Mouse (Mus musculus): Measurements from ENCODE around the gene Tnfrsf18. TPM values are rescaled to one million over a fixed set of nuclear protein-coding genes. Genes with fewer than 3 reads are reported as not detected.

Gene Tnfrsf18
- total RNA-seq, 2 experiments from 2014 or later: not detected

- no peak for DNase-seq (ENCODE audit: low spot score in 2 of 2)
- intact Hi-C loops (cut with DNase I): no loop called here
These were observed 39.4 kb downstream of the Tnfrsf18 start for GRCm38 (mm10) chr4:156065156-156065894.

- DNase-seq (ENCODE audit: low spot score in 2 of 2): no peak
- intact Hi-C loops (cut with DNase I): no loop called here
These were observed 41.4 kb downstream of the Tnfrsf18 start for GRCm38 (mm10) chr4:156067256-156067949.

GRCm38 (mm10) chr4:156069701-156070100, 43.7 kb downstream of the Tnfrsf18 start:
- intact Hi-C loops (cut with DNase I): no loop called here
- no peak for DNase-seq (ENCODE audit: low spot score in 2 of 2)

- intact Hi-C loops (cut with DNase I): no loop called here
- DNase-seq (ENCODE audit: low spot score in 2 of 2): no peak
These were observed 44.3 kb downstream of the Tnfrsf18 start for GRCm38 (mm10) chr4:156070276-156070675.

GRCm38 (mm10) chr4:156070716-156071115, 44.8 kb downstream of the Tnfrsf18 start:
- intact Hi-C loops (cut with DNase I): no loop called here

GRCm38 (mm10) chr4:156076911-156077382, 51.0 kb downstream of the Tnfrsf18 start:
- intact Hi-C loops (cut with DNase I): no loop called here
- no peak for DNase-seq (ENCODE audit: low spot score in 2 of 2)

More at GRCm38 (mm10) chr4:156070716-156071115, 44.8 kb downstream of the Tnfrsf18 start:
- no peak for DNase-seq (ENCODE audit: low spot score in 2 of 2)

GRCm38 (mm10) chr4:156077499-156078301, 51.7 kb downstream of the Tnfrsf18 start:
- no peak for DNase-seq (ENCODE audit: low spot score in 2 of 2)
- intact Hi-C loops (cut with DNase I): no loop called here

Small RNA genes within 50 kb of the gene (microRNA-seq; reads per million reads assigned to microRNA genes)
- 2.0 to 4.7 reads per million in 2 experiments for gene Mir200a
- 16.5 to 78.5 reads per million in 2 experiments for gene Mir200b
- gene Mir429: 35.6 to 67.3 reads per million in 2 experiments

Other genes starting within 250 kb of the Tnfrsf18 start
- gene Tmem88b, start 240.3 kb upstream of the Tnfrsf18 start, total RNA-seq (2021): 10 to 100 TPM; 16.8 to 20.7 TPM
- gene Ankrd65, start 235.7 kb upstream of the Tnfrsf18 start, total RNA-seq (2021): not detected
- 10 to 100 TPM; 93.9 to 97.9 TPM for gene Mrpl20, start 223.3 kb upstream of the Tnfrsf18 start, total RNA-seq (2021)
- gene Ccnl2, start 213.7 kb upstream of the Tnfrsf18 start, total RNA-seq (2021): 10 to 100 TPM; 65.7 to 78.1 TPM
- gene Aurkaip1, start 194.9 kb upstream of the Tnfrsf18 start, total RNA-seq (2021): 100 to 1,000 TPM in 1 of 2 experiments, 10 to 100 TPM in 1; 99.6 to 104 TPM
- 1 to 10 TPM; 7.0 to 8.4 TPM for gene Mxra8, start 186.5 kb upstream of the Tnfrsf18 start, total RNA-seq (2021)
- gene Dvl1, start 178.8 kb upstream of the Tnfrsf18 start, total RNA-seq (2021): 10 to 100 TPM; 87.9 to 88.0 TPM
- under 1 TPM; 0.27 to 0.32 TPM for gene Tas1r3, start 162.8 kb upstream of the Tnfrsf18 start, total RNA-seq (2021)
- 10 to 100 TPM; 25.5 to 31.8 TPM for gene Cptp, start 156.7 kb upstream of the Tnfrsf18 start, total RNA-seq (2021)
- 10 to 100 TPM; 38.1 to 38.5 TPM for gene Ints11, start 156.6 kb upstream of the Tnfrsf18 start, total RNA-seq (2021)
- 10 to 100 TPM; 60.5 to 65.5 TPM for gene Pusl1, start 134.4 kb upstream of the Tnfrsf18 start, total RNA-seq (2021)
- gene Acap3, start 134.3 kb upstream of the Tnfrsf18 start, total RNA-seq (2021): 100 to 1,000 TPM; 133 to 136 TPM
- gene Ube2j2, start 82.3 kb upstream of the Tnfrsf18 start, total RNA-seq (2021): 10 to 100 TPM; 71.9 to 72.7 TPM
- gene C1qtnf12, start 63.8 kb upstream of the Tnfrsf18 start, total RNA-seq (2021): 10 to 100 TPM; 12.8 to 21.8 TPM
- 10 to 100 TPM in 1 of 2 experiments, 1 to 10 TPM in 1; 9.7 to 10.5 TPM for gene B3galt6, start 33.5 kb upstream of the Tnfrsf18 start, total RNA-seq (2021)
- gene Sdf4, start 33.3 kb upstream of the Tnfrsf18 start, total RNA-seq (2021): 100 to 1,000 TPM; 182 to 184 TPM
- 1 to 10 TPM; 2.0 to 2.1 TPM for gene Tnfrsf4, start 12.3 kb upstream of the Tnfrsf18 start, total RNA-seq (2021)
- not detected for gene Ttll10, start 33.2 kb downstream of the Tnfrsf18 start, total RNA-seq (2021)
- 10 to 100 TPM; 28.6 to 29.4 TPM for gene 9430015G10Rik, start 83.8 kb downstream of the Tnfrsf18 start, total RNA-seq (2021)
- under 1 TPM; 0.87 to 0.94 TPM for gene Rnf223, start 104.3 kb downstream of the Tnfrsf18 start, total RNA-seq (2021)
- 100 to 1,000 TPM; 143 to 149 TPM for gene Agrn, start 171.3 kb downstream of the Tnfrsf18 start, total RNA-seq (2021)
- gene Isg15, start 174.7 kb downstream of the Tnfrsf18 start, total RNA-seq (2021): 1 to 10 TPM; 1.2 to 1.8 TPM
- gene AW011738, start 177.1 kb downstream of the Tnfrsf18 start, total RNA-seq (2021): 1 to 10 TPM; 4.4 to 6.3 TPM
- under 1 TPM; 0.46 to 0.76 TPM for gene Perm1, start 189.7 kb downstream of the Tnfrsf18 start, total RNA-seq (2021)
- gene Plekhn1, start 208.7 kb downstream of the Tnfrsf18 start, total RNA-seq (2021): 10 to 100 TPM; 32.8 to 37.8 TPM
- 10 to 100 TPM; 66.1 to 66.9 TPM for gene Noc2l, start 209.8 kb downstream of the Tnfrsf18 start, total RNA-seq (2021)
- 1 to 10 TPM; 2.7 to 4.5 TPM for gene Samd11, start 229.5 kb downstream of the Tnfrsf18 start, total RNA-seq (2021)

Measured in left cerebral cortex, postnatal 25 days (tissue).